Mouse (Mus musculus) urinary bladder, postnatal 36 days (tissue): ENCODE results near the gene Gm28051.

ENCODE experiments used
- DNase-seq, 2 experiments: peaks; one replicate each; pipeline ENCODE4 v3.0.0; 2022; ENCODE audit warnings: low spot score in 2 of 2, mixed read lengths in 1 of 2

Gm28051 gene

GRCm38 (mm10) chr12:102757689-102758402 lies at the start of gene Gm28051, which contains the start of the genes Gon7 and Ubr7:
Gene Gm28051 (minus strand): TSS chr12:102757765.
Gene Gon7 (minus strand): TSS chr12:102757803.
Gene Ubr7 (plus strand): TSS chr12:102757967.
- DNase-seq = peak; percentile 94 to 96

- no peak for DNase-seq
These were observed 42.0 kb upstream of the Gm28051 start for GRCm38 (mm10) chr12:102799528-102799927.

GRCm38 (mm10) chr12:102787927-102788326 lies 30.4 kb upstream of the Gm28051 start:
- DNase-seq = no peak

- no peak for DNase-seq
These were observed 28.0 kb upstream of the Gm28051 start for GRCm38 (mm10) chr12:102785593-102785985.

- DNase-seq = no peak
These were observed 27.5 kb upstream of the Gm28051 start for GRCm38 (mm10) chr12:102784899-102785592.

- DNase-seq = no peak
These were observed 25.3 kb upstream of the Gm28051 start for GRCm38 (mm10) chr12:102782841-102783240.

GRCm38 (mm10) chr12:102779452-102779851 lies 21.9 kb upstream of the Gm28051 start:
- no peak for DNase-seq

- DNase-seq = no peak
These were observed 20.6 kb upstream of the Gm28051 start for GRCm38 (mm10) chr12:102778151-102778550.

- DNase-seq = no peak
These were observed 18.5 kb upstream of the Gm28051 start for GRCm38 (mm10) chr12:102776035-102776434.

GRCm38 (mm10) chr12:102772676-102773075 lies 15.1 kb upstream of the Gm28051 start:
- DNase-seq = no peak

- no peak for DNase-seq
These were observed 14.0 kb upstream of the Gm28051 start for GRCm38 (mm10) chr12:102771601-102772000.

GRCm38 (mm10) chr12:102769000-102769399 lies 11.4 kb upstream of the Gm28051 start:
- DNase-seq = no peak

- no peak for DNase-seq
These were observed 6.1 kb upstream of the Gm28051 start for GRCm38 (mm10) chr12:102763696-102764095.

GRCm38 (mm10) chr12:102761668-102762067 lies 4.1 kb upstream of the Gm28051 start:
- no peak for DNase-seq

GRCm38 (mm10) chr12:102758936-102759335 lies 1.4 kb upstream of the Gm28051 start:
- no peak for DNase-seq

- DNase-seq = no peak
These were observed 815 bp upstream of the Gm28051 start, which contains the start of gene Gm20604 for GRCm38 (mm10) chr12:102758403-102758756. Gene Gm20604 (minus strand): TSS chr12:102758672.

GRCm38 (mm10) chr12:102757055-102757688 lies 393 bp downstream of the Gm28051 start:
- DNase-seq = no peak

GRCm38 (mm10) chr12:102756304-102756703 lies 1.3 kb downstream of the Gm28051 start:
- no peak for DNase-seq

GRCm38 (mm10) chr12:102748256-102748655 lies 9.3 kb downstream of the Gm28051 start:
- DNase-seq = no peak

GRCm38 (mm10) chr12:102744839-102745238 lies 12.7 kb downstream of the Gm28051 start:
- DNase-seq = no peak

- DNase-seq = peak; percentile 81 to 91
These were observed 13.7 kb downstream of the Gm28051 start, which contains the start of the genes Moap1 and Tmem251 for GRCm38 (mm10) chr12:102743589-102744574. Gene Moap1 (minus strand): TSS chr12:102743661. Gene Tmem251 (plus strand): TSS chr12:102743762.
